Mouse (Mus musculus): ENCODE data around the gene Klhl2.
A peak's percentile ranks its signal among the peaks of the same experiment; 100 is the strongest.

Klhl2 gene

GRCm38 (mm10) chr8:64849897-64850541, at the start of gene Klhl2:
Gene Klhl2, minus strand, starts transcription at chr8:64850017.
- peak; percentile 73 for DNase-seq

DNA sequence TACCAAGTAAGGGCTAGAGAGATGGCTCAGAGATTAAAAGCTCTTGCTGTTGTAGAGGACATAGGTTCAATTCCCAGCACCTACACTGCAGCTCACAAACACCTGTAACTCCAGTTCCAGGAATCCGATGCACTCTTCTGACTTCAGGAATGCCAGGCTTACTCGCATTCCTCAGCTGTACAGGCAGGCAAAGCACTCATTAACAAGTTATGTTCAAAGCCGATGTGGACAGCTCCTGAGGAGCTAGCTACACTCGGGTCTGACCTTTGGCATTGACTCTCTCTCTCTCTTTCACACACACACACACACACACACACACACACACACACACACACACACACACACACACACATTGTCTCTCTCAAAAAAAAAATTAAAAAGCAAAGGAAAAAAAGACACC, 48.9 kb upstream of the Klhl2 start:
- no peak for DNase-seq

DNA sequence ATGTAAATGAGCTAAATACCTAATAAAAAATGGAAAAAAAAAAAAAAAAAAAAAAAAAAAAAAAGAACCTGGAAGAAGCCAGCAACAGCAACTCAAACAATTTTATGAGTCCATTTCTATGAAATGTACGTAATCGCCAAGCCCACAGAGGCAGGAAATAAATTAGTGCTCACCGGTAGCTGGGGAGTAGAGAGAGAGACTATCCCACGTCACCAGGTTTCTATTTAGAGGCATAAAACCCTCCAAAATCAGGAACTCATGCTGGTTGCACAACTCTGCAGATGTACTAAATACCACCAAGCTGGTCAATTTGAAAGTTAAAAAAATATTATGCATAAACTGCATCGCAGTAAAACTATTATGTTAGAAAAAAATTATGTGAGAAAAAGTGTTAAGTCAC, 46.9 kb upstream of the Klhl2 start:
- DNase-seq = no peak

GRCm38 (mm10) chr8:64880619-64881200, 30.9 kb upstream of the Klhl2 start:
- DNase-seq = no peak

GRCm38 (mm10) chr8:64877630-64878312, 28.0 kb upstream of the Klhl2 start:
- DNase-seq = no peak

DNA sequence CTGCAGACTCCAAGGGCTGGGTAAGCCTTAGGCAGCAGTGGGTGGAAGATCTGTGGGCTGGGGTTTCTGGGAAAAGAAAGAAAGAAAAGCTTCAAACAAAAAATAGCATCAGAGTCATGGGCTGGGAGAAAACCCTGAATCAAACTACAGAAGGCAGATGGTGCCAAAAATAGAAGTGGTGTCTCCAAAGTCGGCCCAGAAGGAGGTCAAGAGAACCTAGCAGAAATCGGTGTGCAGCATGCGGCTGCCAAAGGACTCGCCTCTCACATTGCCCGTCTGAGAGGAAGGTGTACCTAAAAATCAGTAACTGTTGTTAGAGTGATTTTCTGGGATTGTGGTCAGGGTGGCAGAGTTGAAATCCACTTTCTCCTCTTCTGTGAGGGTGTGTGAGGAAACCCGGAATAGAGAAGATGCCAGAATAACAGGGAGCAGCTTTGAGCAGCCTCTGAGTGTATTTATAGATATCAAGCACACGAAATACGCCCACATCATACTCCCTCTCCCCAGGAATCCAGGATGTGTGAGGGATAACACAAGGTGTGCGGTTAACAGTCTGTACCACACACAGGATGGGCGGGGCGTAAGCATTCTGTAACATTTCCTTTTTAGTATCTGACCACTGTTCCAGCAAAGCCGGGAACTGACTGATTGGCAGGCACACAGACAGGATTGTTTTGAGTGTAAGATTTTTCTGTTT, 21.8 kb upstream of the Klhl2 start:
- peak; percentile 23 for DNase-seq

GRCm38 (mm10) chr8:64870218-64870617, 20.4 kb upstream of the Klhl2 start:
- DNase-seq = peak; percentile 10

DNA sequence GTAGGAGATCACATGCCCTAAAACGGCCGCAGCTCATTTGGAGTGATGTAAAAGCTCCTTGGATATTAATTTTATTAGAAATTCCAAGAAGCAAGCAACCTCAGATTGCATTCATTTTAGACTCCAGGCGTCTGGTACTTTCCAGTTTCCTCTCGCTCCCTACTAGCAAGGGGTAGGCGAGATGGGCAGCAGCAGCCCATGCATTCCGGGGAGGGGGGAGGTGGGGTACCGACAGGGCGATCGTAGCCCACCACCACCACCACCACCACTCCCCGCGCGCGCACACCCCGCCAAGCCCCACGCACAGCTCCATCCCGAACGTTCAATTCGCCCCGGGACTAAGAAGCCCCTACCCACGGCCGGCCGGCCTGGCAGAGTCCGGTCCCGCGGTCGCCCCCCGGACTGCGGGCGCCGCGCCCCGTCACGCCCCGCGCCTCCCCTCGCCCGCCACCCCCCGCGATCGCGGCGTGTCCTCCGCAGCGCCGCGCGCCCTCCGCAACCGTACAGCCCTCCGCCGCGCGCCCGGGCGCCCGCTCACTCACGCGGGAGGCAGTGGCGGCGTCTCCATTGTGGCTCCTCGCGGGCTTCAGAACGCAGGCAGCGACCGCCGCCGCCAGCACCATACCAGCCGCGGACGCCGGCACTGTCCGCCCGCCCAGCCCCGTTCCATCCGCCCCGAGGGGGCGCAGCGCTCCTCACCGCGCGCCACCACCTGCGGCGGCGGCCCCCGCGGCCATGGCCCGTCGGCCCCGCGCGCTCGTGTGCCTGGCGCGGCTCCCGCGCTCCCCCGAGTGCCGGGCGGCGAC, 523 bp downstream of the Klhl2 start:
- peak; percentile 19 for DNase-seq

- DNase-seq = no peak
These were observed 1.5 kb downstream of the Klhl2 start for GRCm38 (mm10) chr8:64848245-64848785.

- no peak for DNase-seq
These were observed 2.2 kb downstream of the Klhl2 start for GRCm38 (mm10) chr8:64847650-64848049.

- no peak for DNase-seq
These were observed 2.6 kb downstream of the Klhl2 start for GRCm38 (mm10) chr8:64847241-64847640.

- DNase-seq = no peak
These were observed 4.5 kb downstream of the Klhl2 start for GRCm38 (mm10) chr8:64845314-64845713.

DNA sequence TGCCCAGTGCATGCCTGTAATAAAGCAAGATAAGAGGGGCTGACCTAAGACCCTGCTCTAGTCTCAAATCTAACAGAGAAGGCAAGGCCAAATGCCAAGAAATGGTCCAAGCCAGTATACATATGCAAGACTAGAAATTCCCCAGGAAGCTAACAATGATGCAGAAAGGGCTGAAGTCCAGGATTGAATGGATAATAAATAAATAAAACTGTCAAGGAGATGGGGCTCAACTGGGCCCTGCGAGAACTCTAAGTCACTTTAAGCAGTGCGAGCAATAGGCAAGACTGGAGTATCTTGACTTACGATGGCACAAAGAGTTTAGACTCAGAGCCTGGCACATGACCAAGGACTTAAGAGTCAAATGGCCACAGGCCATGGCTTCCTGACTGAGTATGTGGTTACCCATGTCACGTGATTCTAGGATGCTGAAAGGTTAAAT, 5.8 kb downstream of the Klhl2 start:
- no peak for DNase-seq

- DNase-seq = no peak
These were observed 6.6 kb downstream of the Klhl2 start for GRCm38 (mm10) chr8:64843168-64843567.

GRCm38 (mm10) chr8:64841747-64842406, 7.9 kb downstream of the Klhl2 start:
- no peak for DNase-seq

DNA sequence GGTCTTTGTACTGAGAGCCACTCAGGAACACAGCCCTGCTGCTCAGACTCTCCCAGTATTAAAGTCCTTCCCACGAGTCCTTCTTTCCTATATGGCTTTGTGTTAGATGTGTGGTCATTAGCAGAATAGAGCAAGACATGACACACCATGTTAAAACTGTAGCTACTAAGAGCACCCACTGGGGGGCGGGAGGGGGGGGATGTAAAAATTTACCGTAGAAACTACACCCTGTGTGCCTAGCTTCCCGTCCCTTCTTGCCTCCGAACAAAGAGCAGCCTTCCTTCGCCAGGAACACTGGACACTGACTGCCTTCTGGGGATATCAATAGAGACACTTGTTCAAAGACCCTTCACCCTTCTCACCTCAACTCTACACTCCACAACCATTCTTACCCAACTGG, 10.2 kb downstream of the Klhl2 start:
- no peak for DNase-seq

DNA sequence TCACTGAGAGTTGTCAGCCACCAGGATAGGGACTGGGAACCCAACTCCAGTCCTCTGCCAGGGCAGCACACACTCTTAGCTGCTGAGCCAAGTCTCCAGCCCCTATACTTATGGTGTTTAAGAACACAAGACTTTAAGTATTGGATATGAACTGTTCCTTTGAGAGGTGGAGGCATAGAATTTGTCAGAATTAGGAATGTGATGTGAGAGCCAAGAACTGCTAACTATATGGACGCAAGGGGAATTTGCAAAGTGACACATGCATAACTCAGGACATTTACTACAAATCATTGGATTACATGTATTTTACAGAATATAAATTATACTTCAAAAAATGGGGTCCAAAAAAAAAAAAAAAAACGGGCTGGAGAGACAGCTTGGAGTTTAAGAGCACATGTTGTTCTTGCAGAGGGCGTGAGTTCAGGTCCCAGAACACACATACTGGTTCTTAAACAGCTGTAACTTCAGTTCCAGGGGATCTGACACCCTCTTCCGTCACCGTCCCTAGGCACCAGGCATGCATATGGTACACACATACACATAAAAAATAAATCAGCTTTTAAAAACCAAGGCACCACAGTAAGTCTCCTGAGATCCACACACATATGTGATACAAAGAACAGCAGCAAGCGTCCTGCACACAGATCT, 14.2 kb downstream of the Klhl2 start:
- no peak for DNase-seq

DNA sequence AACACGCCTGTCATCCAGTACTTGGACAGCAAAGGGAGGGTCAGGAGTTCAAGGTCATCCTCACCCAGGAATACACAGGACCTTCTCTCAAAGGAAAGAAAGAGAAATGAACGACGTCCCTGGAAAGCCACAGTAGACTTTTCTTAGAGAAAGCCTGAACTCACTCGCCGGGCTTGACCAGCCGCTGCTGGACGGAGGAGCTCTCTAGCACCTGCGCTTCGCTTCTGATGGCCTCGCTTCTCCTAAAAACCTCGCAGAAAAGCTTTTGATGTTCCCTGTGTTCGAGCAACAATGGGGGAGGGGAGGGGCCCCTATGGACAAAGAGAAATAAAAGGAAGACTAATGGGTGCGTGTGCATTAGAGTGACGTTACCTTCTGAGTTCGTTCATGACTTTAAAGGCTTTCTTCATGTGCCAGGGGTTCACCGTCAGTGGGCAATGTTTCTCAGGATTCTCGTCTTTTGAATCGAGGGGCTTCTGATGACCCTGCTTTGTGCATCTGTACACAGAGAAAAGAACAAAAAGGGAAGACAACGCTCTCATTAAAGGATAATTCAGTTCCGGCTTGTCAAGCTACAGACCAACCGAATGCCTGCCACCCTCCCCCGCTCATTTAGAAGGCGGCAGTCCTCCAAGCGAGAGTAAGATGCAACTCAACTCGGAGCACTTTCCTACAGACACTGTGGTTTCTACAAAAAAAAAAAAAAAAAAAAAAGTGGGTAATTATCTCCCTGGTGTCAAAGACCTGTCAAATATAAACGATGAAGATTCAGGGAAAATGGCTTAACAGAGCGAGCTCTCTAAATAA, 15.5 kb downstream of the Klhl2 start:
- no peak for DNase-seq

GRCm38 (mm10) chr8:64832581-64833135, 17.2 kb downstream of the Klhl2 start:
- no peak for DNase-seq

DNA sequence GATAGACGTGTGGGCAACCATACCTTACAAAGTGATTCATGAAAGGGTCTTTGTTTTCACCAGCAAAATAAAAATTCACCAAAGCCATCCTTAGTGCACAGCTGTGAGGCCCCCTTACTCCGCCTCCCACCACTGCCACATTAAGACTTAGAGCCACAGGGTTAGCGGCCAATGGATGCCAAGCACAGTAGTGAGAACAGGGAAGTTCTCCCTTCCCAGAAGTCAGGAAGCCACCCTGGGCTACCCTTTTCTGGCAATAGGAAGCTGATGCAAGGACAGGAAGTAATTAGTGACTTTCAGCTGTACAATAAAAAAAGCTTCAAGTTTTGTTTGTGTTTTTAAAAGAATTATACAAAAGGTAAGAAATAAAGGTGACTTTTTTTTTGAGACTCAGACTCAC, 18.2 kb downstream of the Klhl2 start:
- no peak for DNase-seq
